Mouse (Mus musculus) T-helper 2 cell (primary cell): ENCODE data around the gene Cdh13.
"Not testable (repeated sequence)": the region's sequence is repeated elsewhere in the genome, so short reads cannot be mapped to it uniquely, and the experiment has no call there.

Experiments
- in situ Hi-C: fragments of 300-600 bp; cut with MboI, MseI; formaldehyde crosslinking; loops from one replicate; pipeline ENCODE4 v1.15.1; 2025; ENCODE audit warnings: high pct_unique_total_duplicates

Gene Cdh13

GRCm38 (mm10) chr8:119245181-119245580, 961.6 kb downstream of the Cdh13 start:
- in situ Hi-C loops = no loop called here

GRCm38 (mm10) chr8:119245641-119246040, 962.1 kb downstream of the Cdh13 start:
- in situ Hi-C loops = no loop called here

GRCm38 (mm10) chr8:119254358-119254757, 970.8 kb downstream of the Cdh13 start:
- in situ Hi-C loops = no loop called here

- in situ Hi-C loops = no loop called here
Observed at GRCm38 (mm10) chr8:119258642-119259041, 975.1 kb downstream of the Cdh13 start.

- in situ Hi-C loops = no loop called here
Observed at GRCm38 (mm10) chr8:119263750-119264149, 980.2 kb downstream of the Cdh13 start.

GRCm38 (mm10) chr8:119266304-119266703, 982.8 kb downstream of the Cdh13 start:
- in situ Hi-C loops = no loop called here

GRCm38 (mm10) chr8:119269576-119269975, 986.0 kb downstream of the Cdh13 start:
- in situ Hi-C loops = no loop called here

GRCm38 (mm10) chr8:119270371-119270770, 986.8 kb downstream of the Cdh13 start:
- in situ Hi-C loops = no loop called here

GRCm38 (mm10) chr8:119272891-119273290, 989.4 kb downstream of the Cdh13 start:
- in situ Hi-C loops = no loop called here

- in situ Hi-C loops = no loop called here
Observed at GRCm38 (mm10) chr8:119275442-119275841, 991.9 kb downstream of the Cdh13 start.

- in situ Hi-C loops = no loop called here
Observed at GRCm38 (mm10) chr8:119277047-119277451, 993.5 kb downstream of the Cdh13 start.

- in situ Hi-C loops = no loop called here
Observed at GRCm38 (mm10) chr8:119281761-119282160, 998.2 kb downstream of the Cdh13 start.

- in situ Hi-C loops = no loop called here
Observed at GRCm38 (mm10) chr8:119284516-119284915, 1001.0 kb downstream of the Cdh13 start.

GRCm38 (mm10) chr8:119284920-119285319, 1001.4 kb downstream of the Cdh13 start:
- in situ Hi-C loops = no loop called here

- in situ Hi-C loops = no loop called here
Observed at GRCm38 (mm10) chr8:119295477-119295876, 1011.9 kb downstream of the Cdh13 start.

- in situ Hi-C loops = not testable (repeated sequence)
Observed at GRCm38 (mm10) chr8:119297752-119298151, 1014.2 kb downstream of the Cdh13 start.

- in situ Hi-C loops = no loop called here
Observed at GRCm38 (mm10) chr8:119300335-119300734, 1016.8 kb downstream of the Cdh13 start.

GRCm38 (mm10) chr8:119304196-119304595, 1020.7 kb downstream of the Cdh13 start:
- in situ Hi-C loops = no loop called here

GRCm38 (mm10) chr8:119311412-119311811, 1027.9 kb downstream of the Cdh13 start:
- in situ Hi-C loops = no loop called here

GRCm38 (mm10) chr8:119323215-119323614, 1039.7 kb downstream of the Cdh13 start:
- in situ Hi-C loops = loop anchor here (5.0 kb wide), 1 partner anchor 54 kb away; no protein-coding TSS in a partner anchor

GRCm38 (mm10) chr8:119339546-119339945, 1056.0 kb downstream of the Cdh13 start:
- in situ Hi-C loops = no loop called here

- in situ Hi-C loops = no loop called here
Observed at GRCm38 (mm10) chr8:119343606-119344005, 1060.1 kb downstream of the Cdh13 start.

- in situ Hi-C loops = no loop called here
Observed at GRCm38 (mm10) chr8:119344190-119344856, 1060.8 kb downstream of the Cdh13 start, which contains the start of gene Hsbp1. Gene Hsbp1 (plus strand): TSS chr8:119344488.
